Mouse (Mus musculus) induced T-regulatory cell, adult 2 months (primary cell): ENCODE data around the gene Nrg4.

Experiments used
- DNase-seq: peaks from one replicate; pipeline ENCODE4 v3.0.0-alpha.2; 2012; ENCODE audit warnings: low read depth

Nrg4 gene

DNA sequence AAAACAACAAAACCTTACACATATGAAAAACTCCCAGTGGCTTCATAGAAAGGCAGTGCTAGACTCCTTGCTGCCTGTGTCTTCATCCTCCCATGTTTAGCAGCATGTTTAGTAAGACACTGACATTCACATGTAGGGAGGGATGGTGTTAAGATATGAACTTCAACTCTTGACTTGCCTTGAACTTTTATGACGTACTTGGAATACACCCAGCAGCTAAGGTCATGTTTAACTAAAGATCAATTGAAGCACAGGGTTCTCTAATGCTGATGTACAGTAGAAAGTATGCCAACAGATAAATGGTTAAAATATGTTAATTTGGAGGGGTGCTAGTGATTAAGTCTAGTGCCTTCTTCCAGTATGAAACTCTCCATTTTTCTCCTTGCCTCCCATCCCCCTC, 4.0 kb downstream of the Nrg4 start:
- no peak for DNase-seq

DNA sequence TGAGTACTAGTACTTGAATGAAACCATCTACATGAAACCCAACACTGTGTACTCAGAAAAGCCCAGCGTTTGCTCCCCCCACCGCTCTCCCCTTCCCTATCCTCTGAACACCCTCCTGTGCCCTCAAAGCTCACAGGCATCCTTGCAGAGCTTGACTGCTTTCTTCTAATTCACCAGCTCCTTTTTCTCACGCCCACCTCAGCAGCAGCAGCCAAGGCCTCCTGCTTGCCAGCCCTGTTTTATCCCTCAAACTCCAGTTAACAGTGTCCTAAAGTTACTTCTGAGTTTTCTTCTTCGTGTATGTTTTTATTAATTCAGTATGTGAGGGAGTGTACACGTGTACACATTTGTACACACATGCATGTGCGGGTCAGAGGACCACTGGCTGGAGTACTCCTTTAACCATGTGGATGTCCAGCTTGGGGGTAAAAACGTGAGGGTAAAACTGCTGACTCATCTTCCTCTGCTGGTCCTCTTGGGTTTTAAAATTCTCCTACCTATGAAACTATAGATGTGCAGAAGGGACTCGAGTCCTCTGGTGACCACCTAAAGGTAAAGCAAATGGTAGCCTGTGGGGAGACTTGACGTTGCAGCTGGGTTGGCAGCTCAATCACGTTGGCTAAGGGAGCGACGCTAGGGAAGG, 12.9 kb downstream of the Nrg4 start:
- no peak for DNase-seq

DNA sequence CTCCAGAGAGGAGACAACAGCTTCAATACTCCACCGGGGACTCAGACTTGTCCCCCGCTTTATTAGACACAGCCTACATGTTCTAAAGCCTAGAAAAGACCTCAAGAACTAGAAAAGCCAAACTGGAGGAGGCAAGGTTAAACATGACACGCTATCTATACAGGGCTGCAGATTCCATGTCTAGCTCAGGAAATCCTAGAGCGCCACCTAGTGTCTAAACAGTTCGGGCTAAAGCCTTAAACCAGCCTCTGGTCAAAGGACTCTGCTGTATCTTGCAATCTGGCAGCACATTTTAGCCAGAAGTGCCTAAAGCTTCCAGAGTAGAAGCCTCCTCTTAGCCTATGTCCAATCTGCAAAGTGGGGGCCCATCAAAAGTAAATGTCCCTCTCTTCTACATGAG, 15.1 kb downstream of the Nrg4 start:
- peak; percentile 80 for DNase-seq

DNA sequence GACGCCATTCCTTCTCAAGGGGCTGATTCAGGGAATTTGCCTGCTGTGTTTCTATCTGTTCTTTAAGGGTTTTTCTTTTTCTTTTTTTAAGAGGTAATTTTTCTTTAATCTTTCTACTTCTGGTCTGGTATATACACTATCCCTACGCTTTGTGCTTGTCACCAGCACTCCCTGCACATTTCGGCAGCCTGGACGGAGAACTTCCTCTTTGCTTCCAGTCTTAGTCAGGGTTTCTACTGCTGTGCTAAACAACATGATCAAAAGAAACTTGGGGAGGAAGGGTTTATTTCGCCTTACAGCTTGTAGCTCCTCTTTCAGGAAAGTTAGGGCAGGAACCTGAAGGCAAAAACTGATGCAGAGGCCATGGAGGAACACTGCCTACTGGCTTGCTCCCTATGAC, 18.2 kb downstream of the Nrg4 start:
- DNase-seq: no peak

DNA sequence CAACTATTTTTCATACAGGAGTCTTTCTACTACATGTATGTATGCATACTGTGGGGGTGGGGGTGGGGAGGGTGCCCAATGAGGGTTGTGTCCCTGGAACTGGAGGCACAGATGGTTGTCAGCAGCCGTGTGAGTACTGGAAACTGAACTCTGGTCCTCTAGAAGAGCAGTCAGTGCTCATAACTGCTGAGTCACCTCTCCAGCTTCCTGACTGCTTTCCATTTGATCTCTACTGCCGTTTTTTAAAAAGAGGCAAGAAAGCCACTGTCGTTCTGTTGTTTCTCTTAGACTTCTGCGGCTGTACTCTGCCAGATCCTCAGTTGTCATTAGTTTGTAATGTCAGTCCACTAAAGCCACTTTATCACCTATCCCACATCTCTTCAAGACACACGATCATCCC, 19.1 kb downstream of the Nrg4 start:
- DNase-seq: no peak

DNA sequence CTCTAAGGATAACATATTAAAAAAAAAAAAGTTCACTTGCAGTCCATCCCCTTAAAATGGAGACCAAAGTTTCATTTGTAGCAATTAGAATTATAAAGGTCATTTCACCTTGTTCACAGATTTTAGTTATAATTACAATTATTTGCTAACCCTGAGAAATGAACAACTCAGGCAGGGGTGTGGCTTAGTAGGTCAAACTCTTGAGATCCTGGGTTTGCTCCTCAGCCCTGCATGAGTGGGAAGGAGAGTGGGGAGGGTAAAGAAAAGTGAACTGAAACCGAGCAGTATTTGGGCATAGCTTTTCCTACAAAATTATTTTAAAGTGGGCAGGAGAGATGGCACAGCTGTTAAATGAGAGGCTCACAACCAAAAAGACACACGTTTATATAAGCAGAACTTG, 19.6 kb downstream of the Nrg4 start:
- no peak for DNase-seq

DNA sequence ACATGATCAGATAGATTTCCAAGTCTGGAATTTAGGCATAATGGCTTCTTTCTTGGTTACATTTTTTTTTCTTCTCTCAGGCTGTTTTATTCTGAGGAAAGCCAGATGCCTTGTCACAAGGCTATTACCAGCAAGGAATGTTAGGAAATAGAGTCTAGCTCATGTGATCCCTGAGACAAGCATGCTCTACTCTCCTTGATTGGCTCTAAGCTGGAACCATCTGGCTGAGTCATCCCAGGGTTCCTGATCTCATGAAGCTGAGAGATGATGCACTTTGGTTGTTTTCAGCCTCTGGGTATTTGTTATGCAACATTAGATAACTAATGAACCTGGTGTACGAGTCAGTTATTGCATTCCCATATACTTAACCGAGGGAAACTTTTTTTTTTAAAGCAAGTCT, 30.4 kb downstream of the Nrg4 start:
- no peak for DNase-seq

DNA sequence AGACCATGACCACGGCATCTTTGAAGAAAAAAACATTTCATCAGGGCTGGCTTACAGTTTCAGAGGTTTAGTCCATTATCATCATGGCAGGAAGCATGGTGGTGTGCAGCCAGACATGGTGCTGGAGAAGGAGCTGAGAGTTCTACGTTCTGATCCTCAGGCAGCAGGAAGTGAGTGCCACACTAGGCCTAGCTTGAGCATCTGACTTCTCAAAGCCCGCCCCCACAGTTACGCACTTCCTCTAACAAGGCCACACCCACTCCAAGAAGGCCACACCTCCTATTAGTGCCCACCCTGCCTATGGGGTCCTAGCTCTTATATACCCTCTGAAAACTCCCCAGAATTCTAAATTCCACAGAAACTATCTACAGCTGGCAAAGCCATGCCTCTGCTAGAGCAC, 34.7 kb downstream of the Nrg4 start:
- no peak for DNase-seq

DNA sequence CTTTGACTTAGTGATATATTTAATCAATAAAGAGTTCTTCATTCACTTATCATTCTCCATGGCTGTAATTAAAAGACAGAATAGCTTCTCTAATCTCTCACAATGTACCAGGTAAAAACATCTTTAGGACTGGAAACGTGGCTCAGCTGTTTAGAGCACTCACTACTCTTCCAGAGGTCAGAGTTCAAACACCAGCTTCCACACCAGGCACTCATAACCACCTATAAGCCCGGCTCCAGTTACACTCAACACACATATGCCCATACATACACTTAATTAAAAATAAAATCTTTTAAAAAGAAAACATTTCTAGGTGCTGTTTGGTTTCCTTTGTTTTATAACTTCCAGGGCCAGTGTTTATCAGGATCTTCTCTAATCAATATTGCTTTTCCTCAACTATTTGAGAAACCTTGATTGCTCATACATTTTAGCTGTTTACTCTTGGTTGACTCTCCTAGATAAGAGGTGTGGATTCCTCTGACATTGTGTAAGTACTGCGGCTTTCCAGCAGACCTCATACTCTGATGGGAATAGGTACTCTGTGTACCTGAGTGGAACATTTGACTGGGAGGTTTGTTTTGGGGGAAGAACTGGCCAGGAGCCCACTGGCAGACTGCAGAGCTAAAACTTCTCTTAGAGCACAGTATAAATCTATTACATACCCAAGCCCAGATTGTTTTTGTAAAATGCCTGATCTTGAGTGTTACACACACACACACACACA, 37.0 kb downstream of the Nrg4 start:
- DNase-seq: no peak

DNA sequence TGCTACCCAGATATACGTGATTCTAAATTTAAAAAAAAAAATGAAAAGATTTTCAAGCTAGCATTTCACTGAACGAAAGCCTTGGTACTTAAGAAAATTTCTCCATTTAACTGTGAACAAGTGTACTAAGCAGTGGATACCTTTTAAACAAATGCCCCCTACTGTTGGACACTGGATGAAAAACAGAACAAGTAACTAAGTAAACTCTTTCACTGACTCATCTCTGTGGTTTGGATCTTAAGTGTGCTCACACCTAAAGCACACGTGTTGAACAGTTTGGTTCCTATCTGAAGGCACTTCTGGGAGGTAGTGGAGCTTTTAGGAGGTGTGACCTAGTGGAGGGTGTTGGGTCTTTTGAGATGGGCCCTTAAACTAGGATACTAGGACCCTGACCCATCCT, 41.4 kb downstream of the Nrg4 start:
- DNase-seq: peak; percentile 13

DNA sequence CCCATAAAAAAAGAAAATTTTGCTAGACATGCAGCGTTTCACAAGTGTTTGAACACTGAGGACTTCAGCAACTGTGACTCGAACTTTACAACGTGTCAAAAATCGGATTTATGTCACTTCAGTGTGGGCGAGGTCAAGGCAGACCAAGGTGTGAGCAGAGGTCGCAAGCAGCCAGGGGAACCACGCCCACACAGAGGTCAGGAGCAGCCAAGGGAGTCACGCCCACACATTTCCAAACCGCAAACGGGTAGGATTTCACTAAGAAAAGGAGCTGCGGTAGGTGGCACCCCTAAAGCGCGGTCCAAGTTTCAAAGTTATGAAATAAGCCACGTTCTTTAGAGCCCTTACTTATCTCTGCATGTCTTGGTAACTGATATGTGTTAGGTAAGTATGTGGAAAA, 43.1 kb downstream of the Nrg4 start:
- DNase-seq: peak; percentile 52

DNA sequence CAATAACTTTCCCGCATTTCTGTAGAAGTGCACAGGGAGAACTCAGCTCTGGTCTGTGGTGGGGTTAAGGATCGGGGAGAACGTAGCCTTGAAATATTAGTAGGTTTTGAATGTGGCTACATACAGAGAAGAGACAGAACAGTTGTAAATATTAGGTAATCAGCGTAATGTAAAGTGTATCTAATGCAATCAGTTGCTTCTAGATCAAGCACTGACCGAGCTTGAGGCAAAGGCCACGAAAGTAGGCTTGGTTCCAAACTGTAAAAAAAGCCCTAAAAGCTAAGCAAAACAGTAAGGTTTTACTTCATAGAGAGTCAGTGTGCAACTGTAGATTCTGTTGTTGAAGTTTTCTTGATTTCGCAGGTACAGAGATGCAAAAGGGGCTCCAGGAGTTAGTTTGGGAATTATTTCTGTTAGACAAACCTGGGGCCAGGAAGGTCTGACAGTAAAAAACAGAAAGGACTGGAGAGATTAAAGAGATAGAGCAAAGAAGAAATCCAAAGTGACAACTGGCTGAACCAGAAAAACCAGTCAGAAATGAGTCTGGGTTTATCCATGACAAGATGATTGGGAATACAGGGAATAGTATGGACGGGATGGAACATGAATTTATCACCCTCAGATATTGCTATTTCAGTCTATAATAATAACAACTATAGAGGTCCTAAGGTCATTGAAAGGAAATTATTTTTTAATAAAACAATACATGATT, 47.4 kb downstream of the Nrg4 start:
- DNase-seq: no peak

DNA sequence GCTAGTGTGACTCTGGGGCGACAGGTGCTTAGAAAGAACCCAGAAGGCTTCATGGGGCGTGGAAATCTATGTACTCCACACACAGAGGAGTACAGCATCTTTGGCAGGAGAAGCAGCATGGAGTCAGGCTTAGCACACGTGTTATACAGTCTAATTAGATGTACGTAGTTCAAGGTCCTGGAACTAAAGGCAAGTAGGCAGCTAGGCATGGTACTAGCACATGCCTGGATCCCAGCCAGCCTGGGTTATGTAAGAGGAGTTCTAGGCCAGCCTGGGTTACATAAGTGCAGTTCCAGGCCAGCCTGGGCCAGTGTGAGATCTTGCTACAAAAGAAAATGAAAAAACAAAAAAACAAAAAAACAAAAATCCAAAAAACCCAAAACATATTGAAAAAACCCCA, 49.1 kb downstream of the Nrg4 start:
- DNase-seq: no peak

DNA sequence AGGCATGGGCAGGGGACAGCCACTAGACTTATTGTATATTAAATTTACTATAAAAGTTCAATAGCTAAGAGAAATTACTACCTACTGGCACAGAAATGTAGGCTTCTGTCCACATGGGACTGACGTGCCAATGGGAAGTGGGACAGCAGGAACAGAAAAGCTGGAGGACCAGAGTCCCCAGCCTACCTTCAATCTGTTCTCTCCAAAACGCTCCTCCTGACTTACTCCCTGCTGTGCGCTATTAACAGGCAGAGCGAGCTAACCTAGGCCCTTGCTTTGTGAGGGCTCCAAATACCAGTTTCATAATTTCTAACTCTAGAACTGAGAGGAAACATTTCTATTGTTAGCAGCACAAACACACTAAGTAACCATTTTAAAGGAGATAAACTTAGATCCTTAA, 52.7 kb downstream of the Nrg4 start:
- no peak for DNase-seq

DNA sequence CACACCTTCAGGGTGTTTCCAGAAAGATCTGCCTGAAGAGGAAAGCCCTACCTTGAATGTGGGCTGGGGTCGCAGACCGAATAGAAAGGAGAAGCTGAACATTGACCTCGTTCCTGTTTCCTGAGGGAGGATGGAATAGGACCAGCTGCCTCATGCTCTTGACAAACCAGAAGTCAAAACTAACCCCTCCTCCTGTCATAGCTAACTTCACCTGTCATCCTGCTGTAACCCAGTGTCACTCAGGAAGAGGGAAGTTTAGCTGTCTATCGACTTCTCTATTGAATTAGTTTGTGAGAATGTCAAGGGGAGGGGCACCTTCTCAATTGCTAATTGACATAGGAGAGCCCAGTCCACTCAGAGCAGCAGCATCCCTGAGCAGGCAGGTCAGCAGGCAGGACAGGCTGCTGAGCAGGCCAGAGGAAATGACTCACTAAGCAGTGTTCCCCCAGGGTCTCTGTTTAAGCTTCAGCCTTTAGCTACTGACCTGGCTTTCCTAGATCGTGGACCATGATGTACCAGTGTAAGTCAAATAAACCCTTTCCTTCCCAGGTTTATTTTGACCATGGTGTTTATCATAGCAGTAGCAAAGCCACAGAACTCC, 54.6 kb downstream of the Nrg4 start:
- DNase-seq: no peak

DNA sequence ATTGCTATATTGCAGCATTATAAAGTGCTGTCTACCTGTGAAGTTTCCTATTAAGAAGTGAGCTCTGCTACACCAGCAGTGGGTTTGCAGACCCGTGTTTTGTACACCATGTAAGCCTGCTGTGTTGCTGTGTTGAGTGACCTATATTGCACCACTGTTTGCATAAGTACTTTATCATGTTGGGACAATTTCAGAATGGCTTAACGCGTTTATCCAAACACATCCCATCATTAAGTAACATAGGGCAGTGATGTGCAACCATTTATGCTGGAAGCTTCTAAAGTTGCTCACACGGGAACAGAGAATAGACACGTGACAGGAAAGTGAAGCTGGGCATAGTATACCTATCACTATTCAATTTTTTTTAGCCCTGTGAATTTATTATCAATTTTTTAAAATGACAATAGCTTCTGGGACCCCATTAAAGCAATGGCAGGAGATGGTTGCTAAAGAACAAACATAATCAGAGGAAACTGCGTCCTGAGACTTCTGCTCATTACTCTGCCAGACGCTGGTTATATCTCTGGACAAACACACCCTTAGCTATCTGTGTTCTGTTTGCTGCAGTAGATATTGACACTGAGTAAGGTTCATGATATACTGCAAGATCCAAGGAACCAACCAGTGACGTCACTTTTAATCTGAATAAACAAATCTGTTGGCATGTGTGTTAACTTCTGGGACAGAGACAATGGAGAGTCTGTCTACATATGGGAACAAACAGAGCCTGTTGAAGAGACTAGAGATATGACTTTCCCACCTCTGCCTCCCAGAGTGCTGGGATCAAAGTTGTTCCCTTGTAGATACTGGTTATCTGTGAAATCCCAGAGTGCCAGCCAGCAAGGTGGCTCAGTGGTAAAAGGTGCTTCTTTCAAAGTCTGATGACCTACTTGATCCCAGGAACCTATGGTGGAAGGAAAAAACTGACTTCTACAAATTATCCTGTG, 62.0 kb downstream of the Nrg4 start:
- DNase-seq: no peak

DNA sequence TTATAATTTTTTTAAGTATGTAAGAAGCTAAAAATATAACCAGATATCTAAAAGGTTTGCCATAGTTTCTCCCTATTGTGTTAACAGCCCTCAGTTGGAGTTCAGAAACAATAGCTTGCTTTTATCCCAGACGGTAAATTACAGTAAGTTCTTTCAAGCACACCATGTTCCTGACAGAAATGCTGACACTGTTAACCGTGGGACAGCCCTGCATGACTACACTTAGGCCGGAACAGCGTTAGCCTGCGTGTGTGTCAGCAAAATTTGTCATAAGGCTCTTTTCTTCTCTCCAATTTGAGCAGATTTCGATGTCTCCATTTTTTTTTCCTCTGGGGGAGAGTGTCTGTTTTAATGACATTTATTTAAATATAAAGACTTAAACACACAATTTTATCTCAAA, 66.9 kb downstream of the Nrg4 start:
- no peak for DNase-seq

DNA sequence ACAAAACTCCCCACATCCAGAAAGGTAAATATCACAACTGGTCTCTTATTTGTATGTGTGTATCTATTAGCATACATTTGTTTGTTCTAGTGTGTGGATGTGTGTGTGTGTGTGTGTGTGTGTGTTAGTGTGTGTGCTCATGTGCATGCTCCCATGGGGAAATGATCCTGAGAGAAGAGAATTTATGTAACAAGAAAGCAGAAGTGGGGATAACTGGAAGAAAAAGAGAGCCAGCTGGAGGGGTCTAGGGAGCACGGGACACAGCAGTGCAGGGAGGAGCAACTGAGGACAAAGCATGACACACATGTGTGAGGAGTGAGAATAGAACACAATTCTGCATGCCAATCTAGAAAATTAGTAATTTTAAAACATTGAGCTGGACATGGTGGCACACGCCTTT, 69.5 kb downstream of the Nrg4 start:
- no peak for DNase-seq

DNA sequence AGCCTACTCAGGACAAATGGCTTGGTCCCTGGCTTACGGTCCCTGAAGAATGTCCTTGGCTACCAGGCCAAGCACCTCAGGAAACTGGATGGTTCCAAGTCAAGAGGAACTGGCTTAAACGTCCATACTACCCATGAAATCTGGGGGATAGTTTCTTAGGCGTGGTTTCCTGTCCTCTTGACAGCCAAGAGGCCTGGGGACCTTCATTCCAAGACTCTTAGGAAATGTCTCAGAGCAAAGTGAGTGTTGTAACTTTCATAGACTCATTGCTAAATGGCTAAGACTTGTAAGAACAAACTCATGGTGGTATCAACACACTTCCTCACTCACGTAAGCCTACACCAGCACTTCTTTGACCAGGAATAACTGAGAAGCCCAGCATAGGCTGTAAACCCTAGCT, 71.0 kb downstream of the Nrg4 start:
- no peak for DNase-seq

DNA sequence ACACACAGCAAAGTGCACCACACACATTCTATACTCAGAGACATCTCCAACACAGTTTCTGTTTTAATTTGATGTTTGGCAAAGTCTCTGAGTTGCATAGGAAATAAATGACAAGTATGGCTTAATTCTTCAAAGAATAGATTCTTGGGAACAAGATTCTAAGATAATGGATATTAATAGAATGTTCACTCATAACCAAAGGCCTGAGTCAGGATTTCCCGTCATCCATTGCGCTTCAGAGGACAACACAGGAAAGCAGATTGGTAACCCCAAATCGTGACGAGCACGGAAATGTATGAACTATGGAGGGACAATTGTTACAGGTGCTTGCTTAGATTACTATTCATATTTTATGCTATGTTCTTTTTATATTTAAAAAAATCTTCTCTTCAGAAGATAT, 71.6 kb downstream of the Nrg4 start:
- peak; percentile 14 for DNase-seq

DNA sequence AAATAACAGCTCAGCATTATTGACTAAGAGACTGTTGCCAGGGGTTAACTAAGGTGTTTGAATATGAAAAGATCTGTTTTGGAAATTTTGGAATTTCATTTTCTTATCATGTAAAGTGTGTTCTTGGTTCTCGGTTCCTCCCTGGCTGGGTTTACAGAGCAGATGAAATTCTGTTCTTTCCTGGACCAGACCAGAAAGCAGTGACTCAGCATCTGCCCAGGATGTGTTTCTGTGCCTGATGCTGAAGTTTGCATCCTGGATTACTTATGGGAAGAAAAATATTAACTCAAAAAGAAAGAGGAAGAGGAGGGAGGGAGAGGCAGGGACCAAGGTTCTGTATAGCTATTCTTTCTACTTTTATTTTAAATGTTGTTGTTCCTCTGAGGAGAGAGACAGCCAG, 72.8 kb downstream of the Nrg4 start:
- DNase-seq: no peak

DNA sequence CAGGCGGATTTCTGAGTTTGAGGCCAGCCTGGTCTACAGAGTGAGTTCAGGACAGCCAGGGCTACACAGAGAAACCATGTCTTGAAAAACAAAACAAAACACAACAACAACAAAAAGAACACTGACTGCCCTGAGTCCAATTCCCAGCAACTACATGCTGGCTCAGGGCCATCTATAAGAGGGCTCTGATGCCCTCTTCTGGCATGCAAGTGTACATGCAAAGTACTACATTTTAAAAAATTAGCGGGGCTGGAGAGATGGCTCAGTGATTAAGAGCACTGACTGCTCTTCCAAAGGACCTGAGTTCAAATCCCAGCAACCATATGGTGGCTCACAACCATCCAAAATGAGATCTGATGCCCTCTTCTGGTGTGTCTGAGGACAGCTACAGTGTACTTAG, 74.5 kb downstream of the Nrg4 start:
- peak; percentile 34 for DNase-seq
